Mouse (Mus musculus) inflammation-experienced regulatory T-cells, adult 6 months (primary cell): ENCODE results near the gene Pknox1. TPM values are rescaled to one million over a fixed set of nuclear protein-coding genes. Genes with fewer than 3 reads are reported as not detected.
"Not testable (repeated sequence)": the region's sequence is repeated elsewhere in the genome, so short reads cannot be mapped to it uniquely, and the experiment has no call there.

Source experiments
- ATAC-seq: one replicate; pipeline ENCODE4 v1.8.0; 2017
- polyA plus RNA-seq, 3 experiments: library from polyadenylated mRNA; unstranded; fragments of 100-300 nt; shearing (Covaris generic); gene quantifications; one replicate each; pipeline ENCODE4 v1.2.1; 2017

Gene Pknox1
- polyA plus RNA-seq = 10 to 100 TPM; 42.0 to 53.1 (median 44.8) TPM

DNA sequence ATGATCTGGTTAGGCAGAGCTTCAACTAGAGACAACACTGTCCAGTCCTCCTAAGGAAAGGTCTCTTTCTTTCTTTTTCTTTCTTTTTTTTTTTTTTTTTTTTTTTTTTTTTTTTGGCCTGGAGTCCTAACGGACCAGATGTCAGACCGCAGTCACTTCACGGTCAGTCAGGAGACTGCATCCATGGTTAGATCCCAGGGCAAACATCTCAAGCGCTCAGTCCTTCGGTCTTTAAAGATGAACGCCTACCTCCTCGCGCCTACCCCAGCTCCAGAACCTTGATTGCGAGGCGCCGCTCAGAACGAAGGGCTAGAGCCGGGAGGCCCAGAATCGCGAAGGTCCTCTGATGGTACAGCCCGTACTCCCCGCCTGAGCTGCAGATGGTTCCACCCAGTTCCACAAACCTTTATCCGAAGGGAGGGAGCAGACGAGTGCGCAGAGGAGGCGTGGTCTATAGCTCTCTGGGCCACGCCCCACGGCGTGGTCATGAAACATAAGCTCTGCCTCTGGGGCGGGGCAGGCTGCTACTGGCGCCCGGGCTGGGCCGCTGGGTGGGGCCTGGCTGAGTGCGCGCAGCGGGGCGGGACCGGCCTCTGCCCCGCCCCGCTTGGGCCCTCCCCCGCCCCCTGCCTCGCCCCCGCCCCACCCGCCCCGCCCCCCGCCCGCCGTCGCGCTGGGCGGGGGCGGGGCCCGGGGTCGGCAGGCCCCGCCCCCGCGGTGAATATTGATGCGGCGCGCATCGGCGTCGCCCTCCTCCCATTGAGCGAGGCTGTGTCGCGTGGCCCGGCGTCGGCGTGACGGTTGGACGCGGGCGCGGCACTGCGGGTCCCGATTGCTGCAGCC is at the start of gene Pknox1:
Gene Pknox1, plus strand, starts transcription at position 720 of the 843 bp plus-strand sequence.
- peak; percentile 85 for ATAC-seq

DNA sequence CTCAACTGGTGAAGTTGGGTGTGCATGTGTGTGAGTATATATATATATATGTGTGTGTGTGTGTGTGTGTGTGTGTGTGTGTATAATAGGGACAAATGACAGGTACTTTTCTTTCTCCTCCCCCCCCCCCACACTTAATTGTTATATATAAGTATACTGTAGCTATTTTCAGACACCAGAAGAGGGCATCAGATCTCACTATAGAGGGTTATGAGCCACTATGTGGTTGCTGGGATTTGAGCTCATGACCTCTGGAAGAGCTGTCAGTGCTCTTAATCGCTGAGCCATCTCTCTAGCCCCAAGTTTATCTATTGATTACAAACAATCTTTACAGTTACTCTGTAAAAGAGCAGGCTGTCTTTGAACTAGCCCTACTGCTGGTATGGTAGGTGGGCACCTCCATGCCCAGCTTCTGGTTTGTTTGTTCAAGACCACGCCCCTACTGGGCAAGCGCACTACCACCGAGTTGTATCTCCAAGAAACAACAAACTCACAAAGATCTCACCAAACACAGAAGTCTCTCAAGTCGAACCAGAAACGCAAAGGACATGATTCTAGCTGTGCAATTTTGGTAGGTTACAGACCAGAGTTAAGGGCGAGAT is 45.1 kb upstream of the Pknox1 start:
- peak; percentile 18 for ATAC-seq

DNA sequence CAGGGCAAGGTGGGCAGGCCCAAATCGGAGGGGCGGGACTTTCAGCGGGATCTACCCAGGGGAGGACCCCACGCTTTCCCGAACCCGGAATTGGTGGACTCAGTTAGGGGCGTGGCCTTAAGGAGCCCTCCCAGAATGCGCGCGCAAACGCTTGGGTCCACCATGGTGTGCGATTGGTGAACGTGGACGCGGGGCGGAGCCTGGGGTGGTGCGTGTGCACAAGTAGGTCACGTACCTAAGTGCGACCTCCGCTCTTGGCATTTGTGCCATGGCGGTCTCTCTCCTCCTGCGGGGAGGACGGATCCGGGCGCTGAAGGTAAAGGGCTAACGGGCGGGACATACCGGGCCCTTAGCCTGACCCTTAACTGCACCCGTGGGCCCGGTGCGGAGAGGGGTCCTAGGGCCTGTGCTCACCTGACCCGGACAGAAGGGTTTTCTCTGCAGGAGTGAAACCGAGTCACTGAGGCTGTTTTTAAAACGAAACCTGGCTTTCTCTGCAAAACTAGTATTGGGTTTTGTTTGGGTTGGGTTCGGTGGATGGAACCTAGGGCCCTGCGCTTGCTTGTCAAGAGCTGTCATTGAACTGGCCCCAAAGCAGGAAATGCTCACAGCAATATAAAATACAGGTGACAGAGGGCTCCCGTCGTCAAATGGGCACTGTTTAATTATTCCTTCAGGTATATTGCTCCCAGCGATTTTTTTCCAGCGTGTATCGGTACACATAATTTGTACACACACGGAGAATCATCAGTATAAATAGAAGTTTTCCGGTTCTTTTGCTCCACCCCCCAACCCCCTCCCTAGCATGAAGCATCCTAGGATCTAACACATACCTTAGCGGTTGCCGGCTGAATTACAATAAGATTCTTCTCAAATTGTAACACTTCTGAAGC is 44.3 kb upstream of the Pknox1 start, which contains the start of the genes Wdr4 and Ndufv3:
Gene Wdr4, minus strand, starts transcription at position 35 of the 893 bp plus-strand sequence.
Gene Ndufv3, plus strand, starts transcription at position 170 of the 893 bp plus-strand sequence.
- ATAC-seq = peak; percentile 97

DNA sequence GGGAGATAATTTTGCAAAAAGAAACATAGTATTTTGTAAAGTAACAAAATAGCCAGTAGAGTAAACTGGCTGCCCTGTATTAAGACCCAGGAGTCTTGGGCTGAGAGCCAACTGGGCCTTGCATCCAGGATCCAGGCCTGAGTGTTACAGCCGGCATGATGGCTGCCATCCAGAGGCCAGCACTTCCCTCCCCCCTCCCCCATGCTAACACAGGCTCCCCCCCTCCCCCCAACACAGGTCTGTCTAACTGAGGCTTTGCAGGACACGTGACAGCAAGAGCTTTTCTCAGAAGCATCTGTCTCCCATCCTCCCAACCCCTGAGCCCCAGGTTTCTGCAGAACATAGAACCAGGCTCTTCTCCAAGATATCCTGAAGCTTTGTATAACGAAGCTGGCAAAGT is 43.6 kb upstream of the Pknox1 start:
- ATAC-seq = no peak

DNA sequence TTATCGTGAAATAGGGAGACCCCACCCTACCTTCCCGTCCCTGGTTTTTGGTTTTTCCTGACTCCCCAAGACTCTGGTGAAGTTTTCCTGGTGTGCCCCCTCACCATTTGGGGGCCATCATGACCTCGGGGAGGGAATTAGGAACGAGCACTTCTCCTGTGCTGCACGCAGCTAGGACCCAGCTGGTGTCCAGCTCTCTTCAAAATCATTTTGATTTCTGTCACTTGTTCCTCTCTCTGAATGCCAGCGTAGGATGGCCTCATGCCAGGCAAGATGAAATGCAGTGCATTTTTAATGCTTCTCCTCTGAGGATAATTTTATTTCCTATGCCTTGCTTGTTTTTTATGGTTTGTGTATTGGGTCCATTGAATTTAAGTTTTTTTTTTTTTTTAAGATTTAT is 42.6 kb upstream of the Pknox1 start:
- ATAC-seq = no peak

DNA sequence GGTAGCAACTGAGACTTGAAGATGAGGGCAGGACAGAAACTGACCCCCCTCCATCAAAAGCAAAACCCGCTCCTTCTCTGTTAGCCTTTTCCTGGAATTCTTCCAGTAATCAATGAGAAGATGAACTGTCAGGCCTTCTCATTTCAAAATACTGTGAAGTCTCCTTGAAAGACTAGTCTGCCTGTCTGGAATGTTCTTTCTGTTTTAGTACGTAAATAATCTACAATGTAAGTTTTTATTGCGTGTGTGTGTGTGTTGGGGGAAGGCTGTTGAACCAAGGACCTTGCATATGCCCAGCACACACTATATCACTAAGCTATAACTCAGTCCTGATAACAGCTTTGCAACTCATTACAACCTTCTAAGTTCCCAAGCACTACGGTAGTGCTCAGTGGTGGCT is 39.4 kb upstream of the Pknox1 start:
- no peak for ATAC-seq

DNA sequence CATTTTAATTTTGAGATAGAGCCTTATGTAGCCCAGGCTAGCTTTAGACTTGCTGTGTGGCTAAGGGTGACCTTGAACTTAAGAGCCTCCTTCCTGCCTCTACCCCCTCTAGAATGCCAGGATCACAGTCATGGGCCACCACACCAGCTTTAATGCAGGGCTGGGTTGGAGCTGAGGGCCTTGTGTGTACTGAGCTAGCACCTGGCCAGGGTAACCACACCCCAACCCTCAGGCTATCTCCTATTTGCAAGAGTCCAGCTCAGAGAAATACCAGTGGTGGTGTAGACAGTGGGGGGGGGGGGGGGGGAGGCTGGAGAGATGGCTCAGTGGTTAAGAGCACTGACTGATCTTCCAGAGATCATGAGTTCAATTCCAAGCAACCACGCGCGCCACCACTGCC is 38.7 kb upstream of the Pknox1 start:
- ATAC-seq = no peak

DNA sequence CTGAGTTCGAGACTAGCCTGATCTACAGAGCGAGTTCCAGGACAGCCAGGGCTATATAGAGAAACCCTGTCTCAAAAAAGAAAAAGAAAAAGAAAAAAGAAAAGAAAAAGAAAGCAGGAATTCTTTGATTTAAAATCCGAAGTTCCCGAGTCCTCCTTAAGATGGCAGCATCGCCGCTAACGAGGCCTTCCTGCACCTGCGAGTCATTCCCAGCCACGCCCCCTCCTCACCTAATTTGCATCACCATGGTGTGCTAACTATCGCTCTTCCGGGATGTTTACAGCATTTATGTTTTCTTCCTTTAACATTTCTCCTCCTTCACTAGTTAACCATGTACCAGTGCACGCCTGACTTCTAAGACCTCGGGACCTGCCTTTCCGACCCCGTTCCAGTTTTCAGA is 35.2 kb upstream of the Pknox1 start:
- no peak for ATAC-seq

DNA sequence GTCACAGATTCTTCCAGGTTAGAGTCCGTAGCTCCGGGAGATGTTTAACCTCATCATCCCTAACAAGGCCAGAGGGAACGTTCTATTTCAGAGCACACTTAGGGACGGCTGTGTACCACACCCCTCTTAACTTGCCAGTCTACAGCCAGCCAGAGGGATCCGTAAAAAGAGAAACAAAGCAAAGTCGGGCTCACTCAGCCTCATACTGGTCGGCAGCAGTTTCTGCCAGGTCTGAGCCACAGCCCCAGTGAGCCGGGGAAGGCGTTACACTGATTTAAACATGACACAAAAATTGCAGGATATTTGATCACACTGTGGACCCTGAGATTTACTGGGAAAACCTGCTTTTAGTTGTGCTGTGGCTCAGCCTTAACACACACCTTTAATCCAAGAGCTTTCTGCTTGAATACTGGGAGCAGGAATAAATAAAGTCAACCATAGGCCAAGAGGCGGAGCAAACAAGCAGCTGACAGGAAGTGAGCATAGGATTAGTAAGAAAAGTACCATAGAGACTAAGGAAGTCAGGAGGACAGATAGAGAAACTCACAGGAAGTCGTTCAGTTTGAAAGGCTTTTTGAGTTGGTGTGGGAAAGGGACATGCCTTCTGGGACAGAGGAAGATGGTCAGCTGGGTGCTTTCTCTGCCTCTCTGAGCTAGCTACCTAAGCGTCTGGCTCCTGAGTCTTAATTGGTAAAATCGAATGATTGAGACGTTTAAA is 32.9 kb upstream of the Pknox1 start:
- ATAC-seq = no peak

DNA sequence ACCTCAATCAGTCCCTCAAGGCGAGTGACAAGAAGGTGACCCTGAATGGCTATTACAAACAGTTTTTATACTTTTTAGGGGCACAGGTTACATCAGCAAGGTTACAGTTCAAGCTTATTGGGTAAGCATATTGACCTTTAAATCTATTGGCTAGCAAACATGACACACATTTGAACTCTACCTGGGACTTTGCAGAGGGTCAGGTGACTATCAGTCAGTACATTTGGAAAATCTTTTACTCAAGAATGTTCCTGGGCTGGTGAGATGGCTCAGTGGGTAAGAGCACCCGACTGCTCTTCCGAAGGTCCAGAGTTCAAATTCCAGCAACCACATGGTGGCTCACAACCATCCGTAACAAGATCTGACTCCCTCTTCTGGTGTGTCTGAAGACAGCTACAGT is 32.2 kb upstream of the Pknox1 start:
- not testable (repeated sequence) for ATAC-seq

DNA sequence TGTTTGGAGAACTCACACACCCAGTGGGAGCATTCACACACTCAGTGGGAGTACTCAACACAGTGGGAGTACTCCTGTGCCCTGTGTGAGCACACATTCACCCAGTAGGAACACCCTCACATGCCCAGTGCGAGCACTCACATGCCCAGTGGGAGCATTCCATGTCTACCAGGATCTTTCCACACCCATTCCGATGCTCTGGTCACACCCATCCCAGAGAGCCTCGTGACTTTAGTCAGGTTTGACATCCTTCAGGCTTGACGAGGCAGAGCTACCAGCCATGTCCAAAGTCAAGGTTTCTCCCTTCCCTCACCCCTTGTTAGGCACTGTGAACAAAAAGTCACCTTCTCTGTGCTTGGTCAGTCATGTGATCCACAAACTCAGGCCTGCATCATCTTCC is 29.2 kb upstream of the Pknox1 start:
- no peak for ATAC-seq

DNA sequence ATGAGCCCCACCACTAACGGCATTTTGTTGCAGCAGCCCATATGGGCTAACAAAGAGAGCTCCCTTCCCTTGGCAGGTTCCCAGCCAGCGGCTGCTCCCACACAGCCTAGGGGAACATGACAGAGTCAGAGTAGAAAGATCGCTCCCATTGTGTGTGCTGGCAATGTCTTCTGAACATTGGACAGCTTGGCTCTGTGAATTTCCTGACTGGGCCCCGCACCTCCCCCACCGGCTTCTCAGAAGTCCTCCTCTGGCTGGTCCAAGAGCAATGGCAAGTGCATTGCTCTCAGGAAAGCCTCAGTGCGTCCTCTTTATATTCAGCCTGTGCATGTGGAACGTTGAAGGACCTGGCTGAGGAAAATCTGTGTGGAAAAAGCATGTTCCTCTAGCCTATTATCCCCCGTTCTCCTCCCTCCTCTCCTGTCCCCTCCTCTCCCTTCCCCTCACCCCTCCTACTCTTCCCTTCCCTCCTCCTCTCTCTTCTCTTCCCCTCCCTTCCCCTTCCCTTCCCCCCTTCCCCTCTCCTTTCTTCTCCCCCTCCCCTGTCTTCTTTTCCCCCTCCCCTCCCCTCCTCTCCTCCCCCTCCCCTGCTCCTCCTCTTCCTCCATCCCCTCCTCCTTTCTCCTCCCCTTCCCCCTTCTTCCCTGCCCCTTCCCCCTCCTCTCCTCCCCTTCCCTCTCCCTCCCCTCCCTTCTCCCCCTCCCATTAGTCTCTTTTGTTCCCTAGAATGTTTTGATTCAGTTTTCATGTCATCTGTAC is 28.5 kb upstream of the Pknox1 start:
- ATAC-seq = no peak

DNA sequence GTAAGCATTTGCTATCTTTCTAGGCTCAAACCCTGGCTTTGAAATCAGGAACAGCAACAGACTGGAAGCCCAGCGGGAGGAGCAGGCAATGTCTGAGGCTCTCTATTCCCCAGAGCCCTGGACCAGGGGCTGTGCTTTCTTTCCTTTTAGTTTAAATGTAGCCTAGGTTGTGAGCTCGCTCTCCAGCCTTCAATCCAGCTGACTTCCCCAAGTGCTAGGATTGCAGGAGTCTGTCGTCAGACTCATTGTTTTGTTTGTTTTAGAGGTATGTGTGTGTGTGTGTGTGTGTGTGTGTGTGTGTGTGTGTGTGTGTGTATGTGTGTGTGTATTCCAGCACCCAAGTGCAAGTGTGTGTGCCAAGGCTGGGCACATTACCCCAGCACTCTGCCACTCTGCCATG is 24.4 kb upstream of the Pknox1 start:
- no peak for ATAC-seq

DNA sequence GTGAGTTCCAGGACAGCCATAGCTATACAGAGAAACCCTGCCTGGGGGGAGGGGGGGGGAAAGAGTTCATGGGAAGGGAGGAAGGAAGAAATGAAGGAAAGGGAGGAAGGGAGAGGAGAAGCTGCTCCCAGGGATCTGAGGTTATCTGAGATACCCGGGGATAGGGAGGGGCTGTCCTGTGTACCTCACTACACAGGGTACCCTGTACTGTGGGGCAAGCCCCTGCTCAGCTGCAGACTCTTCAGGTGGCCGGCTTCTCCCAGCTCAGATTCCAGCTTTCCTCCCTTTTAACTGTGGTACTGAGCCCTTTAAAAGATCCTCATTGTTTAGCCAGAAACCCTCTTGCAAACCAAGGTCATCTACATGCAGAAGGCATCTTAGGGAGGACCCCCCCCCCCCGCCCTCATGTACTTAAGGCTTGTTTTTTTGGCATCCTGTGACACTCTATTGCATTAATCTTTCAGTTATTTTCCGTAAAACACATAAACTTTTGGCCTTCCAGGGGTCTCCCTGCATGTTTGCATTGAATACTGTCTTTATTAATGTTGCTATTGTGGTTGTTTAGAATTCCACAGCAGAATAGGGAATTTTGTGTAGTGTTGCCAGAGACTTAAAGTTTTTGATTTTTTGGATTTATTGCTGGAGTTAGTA is 23.6 kb upstream of the Pknox1 start:
- ATAC-seq = no peak

DNA sequence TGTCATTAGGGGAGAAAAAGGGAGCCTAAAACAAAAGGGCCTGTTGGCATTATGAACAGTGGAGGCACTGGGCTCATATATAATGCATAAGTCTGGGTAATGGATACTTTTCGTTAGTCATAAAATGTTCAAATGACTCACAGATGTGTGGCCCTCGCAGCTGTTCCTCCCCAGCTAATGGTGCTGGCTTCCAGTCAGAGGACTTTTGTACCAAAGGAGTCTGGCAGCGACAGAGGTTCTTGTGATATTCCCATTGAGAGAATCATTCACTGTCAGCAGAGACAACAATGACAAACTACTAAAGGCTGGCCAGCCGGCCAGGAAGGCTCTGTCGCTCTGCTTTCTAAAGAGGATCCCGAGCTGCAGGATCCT is 23.1 kb upstream of the Pknox1 start:
- ATAC-seq = no peak

DNA sequence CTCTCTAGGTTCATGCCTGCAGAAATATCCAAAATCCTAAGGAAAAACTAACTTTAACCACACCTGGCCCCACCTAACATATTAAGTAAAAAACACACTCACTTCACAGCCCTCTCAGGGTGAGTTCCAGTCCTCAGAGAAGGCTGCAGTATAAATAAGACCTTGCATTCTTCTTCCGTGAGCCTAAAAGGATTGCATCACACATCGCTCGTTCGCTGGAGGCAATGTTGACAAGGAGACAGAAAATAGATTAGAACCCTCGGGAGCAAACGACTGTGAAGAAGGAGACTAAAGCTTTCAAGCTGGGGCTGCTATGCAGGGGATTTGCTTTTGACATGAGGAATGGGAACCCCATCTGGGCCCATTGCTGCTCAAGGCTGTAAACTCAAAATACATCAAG is 21.0 kb upstream of the Pknox1 start:
- ATAC-seq = no peak

DNA sequence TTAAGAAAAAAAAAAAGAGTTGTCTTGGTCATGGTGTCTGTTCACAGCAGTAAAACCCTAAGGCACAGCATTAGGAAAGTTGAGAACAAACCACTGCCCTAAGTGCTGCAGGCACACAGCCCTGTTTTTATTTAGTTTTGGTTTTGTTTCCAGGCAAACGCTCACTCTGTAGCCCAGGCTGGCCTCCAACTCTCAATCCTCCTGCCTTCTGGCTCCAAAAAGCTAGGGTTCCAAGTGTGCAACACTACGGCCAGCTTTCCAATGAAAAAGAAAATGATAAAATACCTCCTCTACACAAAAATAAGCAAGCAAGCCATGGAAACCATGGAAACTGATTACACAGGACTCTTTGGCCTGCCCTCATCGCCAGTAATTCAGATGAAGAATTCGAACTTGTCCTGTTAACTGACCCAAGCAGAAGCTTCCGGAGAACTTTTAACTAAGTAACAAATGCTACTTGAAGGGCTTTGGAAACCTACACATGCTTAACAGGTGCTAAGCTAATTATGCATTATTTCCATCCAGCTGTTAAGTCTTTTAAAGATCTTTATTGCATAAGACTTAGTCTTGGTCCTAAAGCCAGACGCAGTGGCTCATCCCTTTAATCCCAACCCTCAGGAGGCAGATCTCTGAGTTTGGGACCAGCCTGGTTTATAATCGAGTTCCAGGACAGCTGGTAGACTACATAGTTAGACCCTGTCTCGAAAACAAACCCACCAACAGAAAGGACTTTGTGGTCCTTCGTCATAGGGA is 17.9 kb upstream of the Pknox1 start:
- no peak for ATAC-seq

DNA sequence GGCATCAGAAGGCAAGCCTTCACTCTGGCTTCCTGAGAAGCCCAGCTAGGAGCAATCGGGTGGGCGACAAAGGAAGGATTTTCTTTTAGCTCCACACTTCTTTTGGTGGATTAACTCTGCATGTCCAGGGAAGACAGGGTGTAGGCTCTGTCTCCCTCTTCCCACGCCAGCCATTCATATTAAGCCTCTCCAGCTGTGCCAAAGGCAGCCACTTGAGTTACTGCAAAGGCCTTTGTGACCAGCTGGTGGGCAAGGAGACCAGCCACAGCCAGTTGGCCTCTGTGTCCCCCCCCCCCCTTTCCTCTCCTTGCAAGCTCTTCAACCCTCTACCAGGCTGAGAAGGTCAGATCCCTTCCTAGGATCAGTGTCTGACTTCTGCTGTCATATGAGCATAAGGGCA is 16.6 kb upstream of the Pknox1 start:
- ATAC-seq = no peak

DNA sequence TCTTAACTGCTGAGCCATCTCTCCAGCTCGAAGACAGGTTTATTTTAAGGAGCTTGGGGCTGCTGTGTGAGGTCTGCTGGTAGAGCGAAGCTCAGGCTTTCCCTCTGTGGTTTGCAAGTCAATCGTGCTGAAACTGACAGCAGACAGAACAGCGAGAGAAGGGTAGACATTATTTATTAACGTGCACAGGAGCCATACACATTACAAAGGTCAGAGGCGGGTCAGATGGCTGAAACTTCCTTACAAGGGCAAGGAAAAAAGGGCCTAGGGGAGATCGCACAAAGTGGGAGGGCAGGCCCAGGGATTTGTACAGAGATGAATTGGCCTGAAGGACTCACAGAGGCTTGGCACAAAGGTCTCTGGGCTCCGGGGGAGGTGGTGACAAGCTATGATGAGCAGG is 15.1 kb upstream of the Pknox1 start:
- no peak for ATAC-seq

DNA sequence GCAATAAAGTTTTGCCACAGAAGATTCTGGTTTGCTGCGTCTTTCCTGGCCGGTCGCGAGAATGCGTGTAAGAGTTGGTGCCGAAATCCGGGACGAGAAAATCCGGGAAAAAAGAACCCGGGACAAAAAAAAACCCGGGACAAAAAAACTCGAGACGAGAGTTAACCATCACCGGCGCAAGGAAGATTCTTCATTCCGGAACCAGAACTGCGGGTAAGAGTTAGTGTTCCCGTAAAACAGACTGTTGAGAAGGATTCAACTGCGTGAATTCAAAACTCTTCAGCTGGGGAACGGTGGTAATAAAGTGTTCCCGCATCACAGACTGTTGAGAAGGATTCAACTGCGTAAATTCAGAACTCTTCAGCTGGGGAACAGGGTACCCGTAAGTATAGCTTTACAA is 11.9 kb upstream of the Pknox1 start:
- ATAC-seq = not testable (repeated sequence)
